Mouse (Mus musculus) cerebellum, adult 9-11 months (tissue): ENCODE results near the gene Gbx1.
"Not testable (repeated sequence)": the region's sequence is repeated elsewhere in the genome, so short reads cannot be mapped to it uniquely, and the experiment has no call there.

ENCODE experiments used
- DNase-seq: peaks from one replicate; pipeline ENCODE4 v3.0.0; 2022

The Gbx1 gene

GRCm38 (mm10) chr5:24526889-24527230 lies at the start of gene Gbx1:
Gbx1 (minus strand) TSS chr5:24527202.
- DNase-seq: no peak

GRCm38 (mm10) chr5:24576801-24577182 lies 49.8 kb upstream of the Gbx1 start:
- no peak for DNase-seq

- no peak for DNase-seq
These were observed 48.9 kb upstream of the Gbx1 start for GRCm38 (mm10) chr5:24575948-24576347.

- DNase-seq: no peak
These were observed 29.7 kb upstream of the Gbx1 start, which contains the start of gene 4931409K22Rik for GRCm38 (mm10) chr5:24556709-24557108. 4931409K22Rik (minus strand) TSS chr5:24556809.

- not testable (repeated sequence) for DNase-seq
These were observed 28.3 kb upstream of the Gbx1 start for GRCm38 (mm10) chr5:24555335-24555734.

GRCm38 (mm10) chr5:24553621-24554244 lies 26.7 kb upstream of the Gbx1 start:
- no peak for DNase-seq

GRCm38 (mm10) chr5:24551317-24551688 lies 24.3 kb upstream of the Gbx1 start:
- no peak for DNase-seq

GRCm38 (mm10) chr5:24550598-24551316 lies 23.8 kb upstream of the Gbx1 start:
- DNase-seq: no peak

GRCm38 (mm10) chr5:24542643-24543042 lies 15.6 kb upstream of the Gbx1 start:
- DNase-seq: no peak

GRCm38 (mm10) chr5:24541144-24541569 lies 14.2 kb upstream of the Gbx1 start:
- no peak for DNase-seq

GRCm38 (mm10) chr5:24540387-24541143 lies 13.6 kb upstream of the Gbx1 start, which contains the start of gene Asb10:
Asb10 (minus strand) TSS chr5:24540978.
- no peak for DNase-seq

- DNase-seq: no peak
These were observed 12.7 kb upstream of the Gbx1 start for GRCm38 (mm10) chr5:24539571-24540296.

- no peak for DNase-seq
These were observed 10.6 kb upstream of the Gbx1 start for GRCm38 (mm10) chr5:24537618-24538017.

- no peak for DNase-seq
These were observed 9.5 kb upstream of the Gbx1 start for GRCm38 (mm10) chr5:24536511-24536910.

GRCm38 (mm10) chr5:24535731-24536130 lies 8.7 kb upstream of the Gbx1 start:
- no peak for DNase-seq

- no peak for DNase-seq
These were observed 7.3 kb upstream of the Gbx1 start for GRCm38 (mm10) chr5:24534292-24534691.

- no peak for DNase-seq
These were observed 6.4 kb upstream of the Gbx1 start for GRCm38 (mm10) chr5:24533391-24533790.

- DNase-seq: peak; percentile 89
These were observed 3.2 kb upstream of the Gbx1 start for GRCm38 (mm10) chr5:24530042-24530689.

GRCm38 (mm10) chr5:24527780-24528179 lies 778 bp upstream of the Gbx1 start:
- no peak for DNase-seq

GRCm38 (mm10) chr5:24526190-24526888 lies 663 bp downstream of the Gbx1 start:
- no peak for DNase-seq

- DNase-seq: no peak
These were observed 1.4 kb downstream of the Gbx1 start for GRCm38 (mm10) chr5:24525360-24526189.
